Mouse (Mus musculus) left cerebral cortex, adult 9 months (tissue): ENCODE measurements around the gene Klhl3.

ENCODE experiments used
- DNase-seq, 2 experiments: peaks; one replicate each; pipeline ENCODE4 v3.0.0; 2022; ENCODE audit warnings: low spot score in 2 of 2

Gene Klhl3

GRCm38 (mm10) chr13:58124989-58125388, 11.6 kb upstream of the Klhl3 start:
- no peak for DNase-seq

GRCm38 (mm10) chr13:58124278-58124677, 10.9 kb upstream of the Klhl3 start:
- no peak for DNase-seq

DNA sequence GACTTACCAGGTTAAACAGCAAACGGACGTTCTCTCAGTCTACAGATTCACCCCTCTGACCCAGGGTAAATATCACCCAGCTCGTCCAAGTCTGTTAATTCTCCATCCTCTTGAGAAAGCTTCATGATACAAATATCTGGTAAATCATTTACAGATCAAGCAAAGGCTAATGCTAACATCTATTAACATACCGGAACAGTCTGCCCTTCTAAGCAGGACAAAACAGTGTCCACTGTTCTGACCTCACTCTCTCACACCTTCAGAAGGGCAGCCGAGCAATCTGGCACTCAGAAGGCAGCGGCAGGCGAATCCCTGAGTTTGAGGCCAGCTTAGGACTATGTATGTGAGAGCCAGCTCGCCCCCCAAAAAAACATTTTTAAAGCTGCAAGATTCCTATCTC, 10.0 kb upstream of the Klhl3 start:
- no peak for DNase-seq

DNA sequence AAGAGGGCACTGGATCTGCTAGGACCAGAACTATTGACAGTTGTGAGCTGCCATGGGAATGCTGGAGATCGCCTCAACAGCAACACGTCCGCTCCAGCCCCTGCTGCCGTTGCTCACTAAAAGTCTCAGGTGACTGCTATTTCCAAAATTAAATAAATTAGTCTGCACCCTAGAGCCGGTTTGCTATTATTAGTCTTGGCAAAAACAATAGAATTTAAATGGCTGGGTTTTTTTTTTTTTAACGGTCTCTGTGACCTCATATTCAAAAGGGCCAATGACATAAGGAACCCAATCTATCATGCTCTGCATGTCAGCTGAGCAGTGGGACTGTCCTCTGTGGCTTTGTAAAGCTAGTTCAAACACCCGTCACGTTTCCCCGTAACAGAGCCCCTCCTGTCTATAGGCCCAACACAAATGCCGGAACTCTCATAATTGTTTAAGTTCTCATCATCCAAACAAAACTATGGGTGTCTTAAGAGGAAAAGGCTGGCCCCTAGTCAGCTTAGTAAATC, 9.4 kb upstream of the Klhl3 start:
- no peak for DNase-seq

DNA sequence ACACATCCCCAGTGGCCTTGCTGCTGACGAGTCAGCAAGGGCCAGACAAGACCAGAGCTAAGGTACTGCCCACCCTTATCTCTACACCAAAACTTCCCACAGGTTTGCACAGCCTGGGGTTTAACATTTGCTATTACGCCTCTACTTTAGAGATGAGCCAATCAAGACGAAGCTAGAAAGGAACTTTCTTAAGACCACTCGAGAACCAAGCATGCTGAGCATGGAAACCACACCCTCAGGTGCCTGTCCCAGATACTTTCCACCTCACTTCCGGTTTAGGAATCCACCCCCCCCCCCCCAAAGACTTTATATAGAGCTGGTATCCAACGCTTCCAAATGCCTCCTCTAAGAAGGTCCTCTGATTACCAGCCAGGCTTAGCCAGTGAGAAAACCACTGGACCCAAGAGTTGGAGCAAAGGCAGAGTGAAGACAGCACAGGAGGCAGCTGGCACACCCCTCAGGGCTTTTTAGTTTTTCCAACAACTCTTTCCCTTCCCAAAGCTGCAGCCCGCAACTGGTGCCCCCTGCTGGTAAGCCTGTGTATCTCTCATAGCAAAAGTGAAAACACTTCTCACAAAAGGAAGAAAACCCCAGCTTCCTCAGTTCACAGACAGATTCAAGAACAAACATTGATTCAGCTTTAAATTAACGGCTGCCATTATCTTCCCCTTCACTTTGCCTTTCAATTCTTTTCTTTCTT, 4.1 kb upstream of the Klhl3 start:
- peak in 1 of 2 experiments; percentile 29 for DNase-seq

DNA sequence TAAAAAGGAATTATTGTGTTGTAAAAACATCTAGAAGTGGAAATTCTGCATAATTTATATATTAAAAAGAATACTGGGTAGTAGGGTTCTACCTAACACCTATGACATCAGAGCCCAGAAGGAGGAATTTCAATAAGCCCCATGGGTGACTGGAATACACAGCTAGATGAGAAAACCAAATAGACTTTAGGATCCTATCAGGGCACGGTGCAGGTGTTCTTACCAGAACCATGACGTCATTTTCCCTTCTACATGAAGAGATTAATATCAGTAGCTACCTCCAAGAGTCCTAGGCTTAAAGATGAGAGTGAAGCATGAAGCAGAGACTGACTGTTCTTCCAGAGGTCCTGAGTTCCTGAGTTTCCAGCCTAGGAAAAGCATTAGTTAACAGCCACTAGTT, 3.4 kb upstream of the Klhl3 start:
- DNase-seq, result no peak

DNA sequence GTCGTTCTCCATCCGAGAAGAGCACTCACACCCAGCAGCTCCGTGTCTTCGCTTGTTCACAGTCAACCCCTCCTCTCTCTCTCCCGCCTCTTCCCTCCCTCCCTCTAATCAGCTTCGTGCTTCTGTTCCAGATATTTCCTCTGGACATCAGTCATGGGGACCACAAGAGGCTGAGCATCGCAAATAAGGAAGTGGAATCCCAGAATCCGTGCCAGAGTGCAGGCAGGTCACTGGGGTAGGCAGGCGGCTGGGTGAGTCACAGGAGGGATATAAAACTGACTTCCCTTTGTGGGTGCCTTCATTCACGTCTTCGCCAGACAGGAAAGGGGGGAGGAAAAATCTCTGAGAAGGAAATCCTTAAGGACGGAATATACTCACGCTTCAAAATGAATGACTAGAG, 1.8 kb upstream of the Klhl3 start:
- no peak for DNase-seq

DNA sequence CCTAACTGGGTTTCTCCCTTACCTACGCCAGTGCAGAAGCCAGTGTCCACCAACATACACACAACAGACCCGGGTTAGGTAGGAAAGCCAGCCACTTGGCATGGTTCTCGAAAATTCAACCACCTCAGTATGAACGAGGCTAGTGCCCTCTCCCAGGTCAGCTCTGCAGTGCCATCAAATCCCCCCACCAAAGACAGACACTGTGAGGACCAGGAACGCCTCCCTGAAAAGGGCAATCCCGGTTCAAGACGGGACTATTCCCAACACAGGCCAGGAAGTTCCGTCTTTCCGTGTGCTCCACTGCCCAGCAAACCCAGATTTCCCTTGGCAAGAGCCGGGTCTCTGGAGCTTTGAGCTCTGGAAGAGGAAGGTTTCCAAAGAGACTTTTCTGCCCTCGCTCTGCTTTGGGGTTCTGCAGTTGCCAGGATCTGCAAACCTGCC, 771 bp downstream of the Klhl3 start:
- peak in 1 of 2 experiments; percentile 20 for DNase-seq

- DNase-seq, result peak in 1 of 2 experiments; percentile 55
These were observed 1.2 kb downstream of the Klhl3 start for GRCm38 (mm10) chr13:58112191-58112590.

DNA sequence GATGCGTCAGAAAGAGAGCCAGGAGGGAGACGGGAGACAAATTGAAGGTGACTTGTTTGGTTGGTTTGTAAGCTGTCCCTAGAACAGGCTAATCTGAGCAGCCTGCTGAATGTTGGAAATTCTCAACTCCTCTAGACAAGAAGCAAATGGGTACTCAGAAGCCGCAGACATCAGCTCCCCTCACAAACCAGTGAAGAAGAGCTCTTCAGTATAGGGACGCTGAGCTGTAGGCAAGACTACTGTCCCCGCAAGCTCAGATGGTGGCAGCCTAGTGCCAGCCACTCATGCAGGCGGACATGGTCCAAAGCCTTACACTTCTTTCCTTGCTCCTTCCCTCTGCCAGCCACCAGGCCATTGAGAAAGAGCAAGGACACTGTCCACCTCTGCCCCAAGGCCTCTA, 2.1 kb downstream of the Klhl3 start:
- peak in 1 of 2 experiments; percentile 39 for DNase-seq

DNA sequence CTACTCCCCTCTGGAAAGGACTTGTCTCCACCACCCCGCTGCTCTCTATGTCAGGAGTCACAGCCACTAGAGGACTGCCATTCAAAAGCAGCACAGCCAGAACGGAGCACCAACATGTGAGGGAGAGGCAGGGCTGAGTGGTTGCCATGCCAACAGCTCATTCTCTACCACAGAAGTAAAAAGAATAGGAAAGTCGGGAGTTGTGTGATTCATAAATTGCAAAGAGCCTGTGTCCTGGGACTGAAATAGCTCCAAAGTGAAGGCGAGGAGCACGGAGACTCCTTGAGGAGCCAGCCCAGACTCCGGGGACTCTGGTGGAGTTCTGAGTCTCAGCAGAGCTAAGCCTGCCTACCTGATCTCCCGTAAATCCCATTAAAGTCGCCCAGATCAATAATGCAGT, 22.7 kb downstream of the Klhl3 start:
- peak; percentile 82 to 87 for DNase-seq

GRCm38 (mm10) chr13:58084396-58084795, 29.0 kb downstream of the Klhl3 start:
- no peak for DNase-seq

DNA sequence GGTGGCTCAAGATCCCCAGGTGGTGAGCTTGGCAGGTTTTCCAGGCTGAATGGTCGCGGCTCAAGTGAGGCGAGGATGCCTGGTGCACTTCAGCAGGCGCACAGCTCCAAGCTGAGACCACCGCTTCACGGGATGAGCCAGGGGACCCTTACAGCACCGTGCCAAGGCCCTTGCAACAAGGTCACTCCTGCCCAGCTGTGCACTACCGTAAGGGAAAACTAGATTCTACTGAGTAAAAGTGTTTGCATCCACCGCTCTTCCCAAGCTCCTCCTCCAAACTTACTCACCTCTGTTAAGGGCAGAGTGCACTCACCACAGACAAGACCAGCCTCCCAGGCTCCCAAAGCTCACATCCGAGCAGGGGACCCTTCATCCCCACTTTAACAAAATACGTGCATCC, 29.9 kb downstream of the Klhl3 start:
- no peak for DNase-seq

DNA sequence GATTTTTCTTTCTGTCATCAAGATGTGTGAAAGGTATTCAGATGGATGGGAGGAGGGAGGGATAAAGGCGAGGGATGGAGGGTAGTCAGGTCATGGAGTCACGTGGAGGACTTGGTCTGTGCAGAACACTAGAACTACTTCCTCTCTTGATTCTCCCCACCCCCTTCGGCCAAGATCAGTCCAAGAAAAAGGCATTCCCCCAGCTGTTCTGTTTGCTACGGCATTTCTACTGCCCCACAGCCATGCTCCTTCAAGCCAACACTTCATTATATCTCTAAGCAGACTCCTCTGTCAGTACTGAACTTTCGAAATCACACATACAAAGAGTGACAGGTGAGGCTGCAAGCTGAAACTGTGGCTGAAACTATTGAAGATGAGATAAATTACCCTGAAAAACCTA, 30.3 kb downstream of the Klhl3 start:
- no peak for DNase-seq

GRCm38 (mm10) chr13:58078361-58078760, 35.0 kb downstream of the Klhl3 start:
- no peak for DNase-seq

- DNase-seq, result no peak
These were observed 38.5 kb downstream of the Klhl3 start for GRCm38 (mm10) chr13:58074881-58075280.

DNA sequence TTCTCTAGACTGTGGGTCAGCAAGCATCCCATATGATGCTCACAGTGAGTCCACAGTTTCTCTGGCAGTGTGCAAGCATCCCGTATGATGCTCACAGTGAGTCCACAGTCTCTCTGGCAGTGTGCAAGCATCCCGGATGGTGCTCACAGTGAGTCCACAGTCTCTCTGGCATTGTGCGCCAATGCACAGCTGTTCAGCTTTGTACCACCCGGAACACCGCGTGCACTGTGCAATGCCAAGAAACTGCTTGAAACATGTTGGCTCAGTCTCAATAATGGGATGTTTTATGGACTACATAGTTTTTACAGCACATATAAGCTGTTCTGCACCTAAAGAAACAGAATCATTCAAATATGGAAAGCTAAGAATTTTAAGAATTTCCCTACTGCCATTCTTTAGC, 38.9 kb downstream of the Klhl3 start:
- DNase-seq, result no peak

DNA sequence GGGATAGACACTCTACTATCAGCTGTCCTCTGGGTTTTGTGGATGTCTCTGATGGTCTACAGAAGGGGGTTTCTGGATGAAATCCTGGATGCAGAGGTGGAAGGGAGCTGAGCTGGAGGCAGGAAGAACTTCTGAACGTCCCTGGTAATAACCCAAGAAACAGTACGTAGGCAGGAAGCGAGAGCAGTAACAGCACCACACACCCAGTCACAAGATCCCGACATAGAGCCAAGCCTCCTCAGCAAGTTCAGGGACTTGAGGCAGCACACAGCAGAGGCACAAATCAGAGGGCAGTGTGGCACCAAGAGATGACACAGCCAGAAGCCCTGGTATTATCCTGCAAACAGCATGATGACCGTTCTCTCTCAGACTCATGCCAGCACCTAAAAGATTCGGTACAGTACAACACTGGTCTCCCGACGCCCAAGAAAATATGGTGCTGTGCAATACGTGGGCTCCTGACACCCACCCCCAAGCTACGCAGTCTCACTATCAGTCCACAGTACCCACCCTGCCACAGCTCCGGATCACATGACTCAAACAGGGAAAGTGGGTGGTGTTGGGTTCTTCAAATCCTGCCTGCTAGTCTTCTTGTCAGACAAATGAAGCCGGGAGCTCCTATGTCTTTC, 40.0 kb downstream of the Klhl3 start:
- DNase-seq, result peak in 1 of 2 experiments; percentile 65

- no peak for DNase-seq
These were observed 42.2 kb downstream of the Klhl3 start for GRCm38 (mm10) chr13:58071209-58071608.

GRCm38 (mm10) chr13:58070504-58070903, 42.9 kb downstream of the Klhl3 start:
- DNase-seq, result no peak

GRCm38 (mm10) chr13:58068421-58069209, 44.8 kb downstream of the Klhl3 start:
- DNase-seq, result peak in 1 of 2 experiments; percentile 71

- no peak for DNase-seq
These were observed 45.8 kb downstream of the Klhl3 start for GRCm38 (mm10) chr13:58067540-58068103.
